Mouse (Mus musculus) forelimb bud, embryonic 11.5 days (tissue): ENCODE measurements around the gene Olfr1419.
"Not testable (repeated sequence)": the region's sequence is repeated elsewhere in the genome, so short reads cannot be mapped to it uniquely, and the experiment has no call there.

Experiments
- DNase-seq: peaks from one replicate; pipeline ENCODE4 v3.0.0-alpha.2; 2012; ENCODE audit warnings: low read depth, low spot score

Olfr1419 gene

GRCm38 (mm10) chr19:11875006-11875405 is at the start of gene Olfr1419:
TSS of gene Olfr1419 (minus strand) at chr19:11875106.
- DNase-seq = no peak

DNA sequence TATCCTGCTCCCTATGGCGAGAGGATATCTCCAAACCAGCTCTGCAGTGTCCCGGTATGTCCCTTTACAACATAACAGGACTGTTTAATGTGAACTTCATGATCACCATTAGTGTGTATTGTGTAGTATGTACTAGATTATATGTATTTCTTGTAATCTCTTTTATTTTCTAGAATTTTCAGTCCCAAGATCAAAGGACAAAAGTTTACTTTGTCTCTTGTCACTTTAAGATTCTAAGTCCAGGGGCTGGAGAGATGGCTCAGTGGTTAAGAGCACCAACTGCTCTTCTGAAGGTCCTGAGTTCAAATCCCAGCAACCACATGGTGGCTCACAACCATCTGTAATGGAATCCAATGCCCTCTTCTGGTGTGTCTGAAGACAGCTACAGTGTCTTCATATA is 47.6 kb upstream of the Olfr1419 start:
- not testable (repeated sequence) for DNase-seq

GRCm38 (mm10) chr19:11922068-11922467 is 47.2 kb upstream of the Olfr1419 start:
- no peak for DNase-seq

- DNase-seq = no peak
Observed at GRCm38 (mm10) chr19:11915804-11916203, 40.9 kb upstream of the Olfr1419 start.

DNA sequence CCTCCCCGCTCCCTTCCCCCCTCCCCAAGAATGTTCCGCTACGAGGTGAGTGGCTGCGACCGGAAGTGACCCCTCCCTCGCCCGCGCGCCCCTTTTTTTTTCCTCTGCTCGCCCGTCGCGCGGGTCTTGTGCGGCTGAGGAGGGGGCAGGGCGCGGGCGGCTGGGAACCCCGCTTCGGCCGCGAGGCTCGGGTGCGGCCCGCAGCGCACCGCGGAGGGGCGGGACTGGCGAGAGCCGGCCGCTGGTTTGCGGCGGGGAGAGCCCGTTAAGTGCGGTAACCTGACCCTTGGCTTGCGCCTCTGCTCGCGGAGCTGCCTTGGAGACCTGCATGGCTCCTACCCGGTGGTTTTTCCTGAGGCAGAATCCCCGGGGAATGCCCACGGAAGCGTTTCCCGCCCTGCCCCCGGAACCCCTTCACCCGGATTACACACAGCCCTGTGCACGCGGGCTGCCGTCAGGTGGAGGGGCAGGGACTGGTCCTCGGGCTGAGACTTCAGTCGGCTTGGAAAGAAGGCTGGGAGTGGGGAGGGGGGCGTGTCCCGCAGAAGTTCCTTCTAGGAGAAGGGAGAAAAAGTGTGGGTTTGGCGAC is 37.7 kb upstream of the Olfr1419 start:
- DNase-seq = peak; percentile 61

- peak; percentile 96 for DNase-seq
Observed at GRCm38 (mm10) chr19:11912037-11912532, 37.2 kb upstream of the Olfr1419 start, which contains the start of gene Patl1. TSS of gene Patl1 (plus strand) at chr19:11912399.

GRCm38 (mm10) chr19:11911603-11912002 is 36.7 kb upstream of the Olfr1419 start:
- no peak for DNase-seq

DNA sequence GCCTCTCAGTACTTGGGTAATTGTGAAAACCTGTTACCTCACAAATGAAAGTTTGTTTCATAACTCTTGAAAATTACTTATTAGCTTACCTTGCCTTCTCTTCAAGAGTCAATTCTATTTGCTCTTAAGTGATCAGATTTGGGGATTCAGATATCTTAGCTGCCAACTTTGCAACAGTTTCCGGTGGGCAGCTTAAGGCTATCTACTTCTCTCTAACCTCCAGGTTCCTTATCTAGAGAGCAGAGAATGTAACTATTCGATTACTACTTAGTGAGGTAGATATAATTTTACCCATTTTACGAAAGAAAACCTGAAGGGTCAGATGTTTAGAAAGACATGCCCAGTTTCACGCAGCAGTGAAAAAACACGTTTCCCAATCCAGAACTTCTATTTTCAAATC is 36.1 kb upstream of the Olfr1419 start:
- no peak for DNase-seq

DNA sequence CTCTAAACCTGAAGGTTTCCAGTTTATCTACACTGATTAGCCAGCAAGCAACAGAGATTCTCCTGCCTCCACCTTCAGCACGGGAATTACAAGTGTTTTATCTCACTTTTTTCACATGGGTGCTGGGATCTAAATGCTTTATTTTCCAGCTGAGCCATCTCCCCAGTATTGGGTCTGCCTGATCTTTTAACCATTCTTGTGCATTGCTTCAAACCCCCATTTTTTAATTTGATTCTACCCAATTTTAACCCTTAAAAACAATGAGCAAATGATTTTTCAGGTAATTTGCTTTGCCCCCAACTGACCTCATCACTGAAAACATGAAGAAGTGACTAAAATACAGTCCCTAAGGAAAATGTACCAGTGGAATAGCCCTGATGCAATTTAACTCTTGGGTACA is 11.4 kb upstream of the Olfr1419 start, which contains the start of gene Olfr1420:
Olfr1420 (plus strand) TSS at position 301 of the 400 bp plus-strand sequence.
- DNase-seq = no peak

- DNase-seq = not testable (repeated sequence)
Observed at GRCm38 (mm10) chr19:11878404-11878803, 3.5 kb upstream of the Olfr1419 start.

GRCm38 (mm10) chr19:11867837-11868236 is 7.1 kb downstream of the Olfr1419 start:
- no peak for DNase-seq

DNA sequence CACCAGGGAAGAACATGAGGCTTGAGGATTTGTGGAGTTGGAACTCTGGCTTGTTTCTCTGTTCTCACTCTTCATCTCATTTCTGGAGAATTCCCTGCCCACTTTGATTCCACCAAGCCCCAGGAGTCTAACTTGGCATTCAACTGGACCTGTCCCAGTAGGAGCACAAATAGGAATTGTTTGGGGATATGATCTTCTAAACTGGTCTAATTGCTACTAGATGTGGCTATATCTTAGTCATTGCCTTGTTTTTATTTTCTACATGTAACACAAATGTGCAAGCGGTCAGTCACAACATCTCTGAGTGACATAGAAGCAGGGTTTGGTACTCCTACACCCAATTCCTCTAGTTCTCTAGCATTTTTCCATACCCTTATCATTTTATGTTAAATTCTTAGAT is 13.9 kb downstream of the Olfr1419 start, which contains the start of gene Olfr1418:
Olfr1418 (minus strand) TSS at position 101 of the 400 bp plus-strand sequence.
- DNase-seq = no peak

DNA sequence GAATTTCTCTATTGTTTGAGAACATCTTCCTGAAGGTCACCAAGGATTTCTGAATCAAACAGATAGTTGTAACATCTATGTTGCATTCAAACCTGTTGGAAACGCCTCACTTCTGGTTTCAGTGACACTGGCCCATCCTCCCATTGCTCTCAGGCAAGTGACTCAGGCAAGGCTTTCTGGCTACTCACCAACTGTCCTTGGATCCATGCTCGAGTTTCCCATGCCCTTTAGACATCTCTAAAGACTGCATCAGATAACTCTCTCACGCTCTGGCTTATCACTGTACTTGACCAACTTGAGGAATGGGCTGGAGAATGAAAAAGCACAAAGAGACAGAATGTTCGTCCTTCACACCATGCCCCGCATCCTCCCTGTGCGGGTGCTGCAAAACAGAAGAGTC is 18.4 kb downstream of the Olfr1419 start:
- no peak for DNase-seq

DNA sequence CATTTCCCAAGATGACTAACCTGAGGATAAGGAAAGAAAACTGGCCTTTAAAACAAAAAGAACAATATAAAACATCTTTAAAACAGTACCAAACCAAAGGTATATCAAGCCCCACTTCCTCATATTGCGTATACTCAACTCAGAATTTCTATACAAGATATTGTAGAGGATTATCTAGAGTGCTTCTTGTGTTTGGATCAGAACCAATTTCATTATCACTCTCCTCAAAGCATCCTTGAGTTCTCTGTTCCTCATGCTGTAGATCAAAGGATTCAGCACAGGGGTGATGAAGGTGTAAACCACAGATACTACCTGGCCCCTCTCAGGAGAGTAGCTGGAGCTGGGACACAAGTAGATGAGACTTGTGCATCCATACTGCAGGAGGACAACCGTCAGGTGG is 20.1 kb downstream of the Olfr1419 start:
- no peak for DNase-seq

GRCm38 (mm10) chr19:11852652-11853051 is 22.3 kb downstream of the Olfr1419 start:
- DNase-seq = no peak

GRCm38 (mm10) chr19:11846333-11846732 is 28.6 kb downstream of the Olfr1419 start:
- no peak for DNase-seq

GRCm38 (mm10) chr19:11839119-11839518 is 35.8 kb downstream of the Olfr1419 start, which contains the start of gene Olfr1417:
TSS of gene Olfr1417 (minus strand) at chr19:11839219.
- no peak for DNase-seq

- DNase-seq = no peak
Observed at GRCm38 (mm10) chr19:11823346-11824065, 51.4 kb downstream of the Olfr1419 start.

GRCm38 (mm10) chr19:11820211-11820610 is 54.7 kb downstream of the Olfr1419 start:
- DNase-seq = no peak

DNA sequence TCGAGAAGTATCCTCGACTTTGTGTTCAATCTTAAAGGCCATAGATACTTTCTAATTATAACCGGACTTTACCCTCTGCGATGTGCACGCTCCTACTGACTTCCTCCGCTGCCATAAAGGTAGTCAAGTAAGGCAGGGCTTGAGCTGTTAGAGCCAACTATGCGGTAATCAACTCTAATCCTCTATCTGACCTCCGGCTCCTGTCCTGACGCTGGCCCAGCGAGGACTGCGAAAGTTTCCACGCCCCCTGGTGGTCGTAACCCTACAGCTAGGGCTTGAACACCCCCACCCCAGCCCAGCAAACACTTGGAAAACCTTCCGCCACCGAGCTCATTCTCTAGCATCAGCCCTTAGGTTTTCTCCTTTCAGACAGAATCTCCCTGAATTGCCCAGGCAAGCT is 55.1 kb downstream of the Olfr1419 start:
- DNase-seq = peak; percentile 87

DNA sequence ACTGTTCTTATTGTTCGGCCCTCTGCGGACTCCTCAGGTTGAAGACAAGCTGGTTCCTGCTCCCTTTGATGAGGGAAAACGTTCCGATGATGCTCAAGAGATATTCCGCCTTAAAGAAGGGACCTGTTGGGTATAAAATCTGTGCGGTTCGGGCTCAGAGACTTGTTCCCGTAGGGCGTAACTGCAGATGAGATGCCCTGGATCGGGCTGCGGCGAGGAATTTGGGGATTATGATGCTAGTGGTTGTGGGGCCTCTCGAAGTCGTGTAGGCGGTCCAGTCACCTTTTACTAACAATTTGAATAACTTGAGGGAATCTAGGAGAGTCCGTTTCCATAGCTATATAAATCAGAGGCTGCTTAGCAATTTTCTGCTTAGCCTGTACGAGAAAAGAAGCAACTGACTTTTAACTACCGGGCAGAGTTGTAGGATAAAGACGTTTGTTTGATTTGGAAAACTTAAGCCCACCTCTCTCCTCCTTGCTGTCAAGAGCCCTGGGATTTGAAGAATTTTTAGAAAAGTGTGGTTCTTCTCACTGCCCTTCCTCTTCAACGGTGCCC is 55.7 kb downstream of the Olfr1419 start, which contains the start of gene Stx3:
Stx3 (minus strand) TSS at position 261 of the 558 bp plus-strand sequence.
- peak; percentile 23 for DNase-seq
